Mouse (Mus musculus) hindbrain, embryonic 11.5 days (tissue): ENCODE measurements around the gene Scrn1. TPM values are rescaled to one million over a fixed set of nuclear protein-coding genes. Genes with fewer than 3 reads are reported as not detected.

Source experiments
- ATAC-seq: fragments of 200-750 bp; cut with Nextera tagmentation; 2 replicates; pipeline ENCODE4 v1.8.0; 2017; ENCODE audit warnings: mild to moderate bottlenecking, moderate TSS enrichment, moderate library complexity; ENCODE audit not compliant: low FRiP score
- DNase-seq: peaks from one replicate; pipeline ENCODE4 v3.0.0-alpha.2; 2015; ENCODE audit warnings: low spot score
- H3K27ac ChIP-seq: fragments of 300-500 bp; sonication (generic); 2 replicates; pipeline ENCODE4 v1.5.1; 2014; ENCODE audit warnings: mild to moderate bottlenecking, low read depth, low read length
- H3K27me3 ChIP-seq: fragments of 300-500 bp; sonication (generic); 2 replicates; pipeline ENCODE4 v1.6.1; 2014; ENCODE audit warnings: mild to moderate bottlenecking, low read length, moderate library complexity, mixed read lengths; ENCODE audit not compliant: control insufficient read depth, insufficient read depth
- H3K36me3 ChIP-seq: fragments of 300-500 bp; sonication (generic); 2 replicates; pipeline ENCODE4 v1.6.1; 2014; ENCODE audit warnings: mild to moderate bottlenecking, low read length, moderate library complexity, mixed read lengths; ENCODE audit not compliant: control insufficient read depth, insufficient read depth
- H3K4me1 ChIP-seq: fragments of 300-500 bp; sonication (generic); replicated peaks from 2 replicates; pipeline ENCODE4 v1.6.1; 2014; ENCODE audit warnings: low read length, mixed read lengths; ENCODE audit not compliant: control insufficient read depth, insufficient read depth
- H3K4me2 ChIP-seq: fragments of 300-500 bp; sonication (generic); replicated peaks from 2 replicates; pipeline ENCODE4 v1.6.1; 2014; ENCODE audit warnings: mild to moderate bottlenecking, low read depth, low read length
- H3K4me3 ChIP-seq: fragments of 300-500 bp; sonication (generic); 2 replicates; pipeline ENCODE4 v1.5.1; 2014; ENCODE audit warnings: low read depth, low read length
- H3K9ac ChIP-seq: fragments of 300-500 bp; sonication (generic); 2 replicates; pipeline ENCODE4 v1.6.1; 2014; ENCODE audit warnings: low read depth, low read length
- H3K9me3 ChIP-seq: fragments of 300-500 bp; sonication (generic); 2 replicates; pipeline ENCODE4 v1.6.1; 2016; ENCODE audit warnings: low read length; ENCODE audit not compliant: control insufficient read depth
- WGBS: fragments of 180-500 bp; shearing (Covaris S2); extraction: QIAGEN DNeasy Blood & Tissue Kit; methylation state at CpG from one replicate; pipeline ENCODE4 v1.1.7; 2014; 5-methylcytosine and 5-hydroxymethylcytosine counted together
- polyA plus RNA-seq: library from polyadenylated mRNA; unstranded; fragments of >200 nt; fragmentation: Nextera tagmentation; extraction: Ambion mirVana; gene quantifications from 2 replicates; pipeline ENCODE4 v1.2.1, GENCODE M21; 2014

Scrn1 gene
- polyA plus RNA-seq, 1 experiment from 2014 or later, result 75.2 TPM

DNA sequence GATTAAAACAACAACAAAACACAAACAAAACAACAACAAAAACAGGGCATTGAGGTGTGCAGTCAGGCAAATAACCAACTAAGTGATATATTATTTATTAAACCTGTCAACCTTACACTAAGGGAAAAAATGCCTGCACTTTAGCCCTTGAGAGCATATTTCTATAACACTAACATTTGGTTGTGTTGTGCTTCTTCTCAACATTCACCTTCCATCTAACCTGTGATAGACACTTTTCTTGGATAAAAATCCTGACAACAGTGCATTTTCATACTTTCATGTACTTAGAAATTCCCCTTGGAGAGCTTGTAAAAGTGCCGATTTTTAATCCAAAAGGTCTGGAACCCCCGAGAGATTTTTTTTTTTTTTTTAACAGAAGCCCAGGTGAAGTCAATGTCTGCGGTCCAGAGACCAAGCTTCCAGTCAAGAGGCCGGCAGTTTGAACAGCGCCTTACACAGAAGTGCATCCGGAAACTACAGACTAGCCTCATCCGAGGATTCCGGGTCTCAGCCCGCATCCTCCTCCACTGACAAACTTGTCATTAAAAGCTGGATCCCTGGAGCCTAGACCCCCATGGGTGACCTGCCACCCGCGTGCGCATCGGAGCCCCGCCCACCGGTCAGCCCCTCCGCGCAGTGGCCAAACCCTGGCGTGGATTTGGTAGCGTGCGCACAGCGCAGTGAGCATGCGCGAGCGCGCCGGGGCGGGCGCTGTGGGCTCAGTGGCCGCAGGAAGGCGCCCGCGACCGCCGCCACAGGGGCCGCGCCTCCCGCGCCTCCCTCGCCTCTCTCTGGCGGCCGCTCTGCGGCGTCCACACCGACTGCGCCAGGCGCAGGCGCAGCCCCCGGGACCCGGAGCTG is 28.4 kb upstream of the Scrn1 start, which contains the start of gene Plekha8:
TSS of gene Plekha8 (plus strand) at position 643 of the 861 bp plus-strand sequence.
- Histone ChIP-seq H3K36me3 (no peaks in the 10 kb centered on the region), H3K4me2 (peak within 1 kb of the TSS; percentile 51), H3K4me1 (0 out of 2 replicates have a peak, but pooled peaks cover 5% of the 10 kb centered on the region), H3K9ac (peak within 1 kb of the TSS; percentile 79), H3K27ac (peak within 1 kb of the TSS; percentile 43; the same call in 1 of the 2 replicates), H3K27me3 (no peaks in the 10 kb centered on the region), H3K4me3 (peak within 1 kb of the TSS; percentile 56), H3K9me3 (no peaks in the 10 kb centered on the region)
- ATAC-seq, result peak; percentile 94
- DNase-seq, result peak; percentile 95
- WGBS, result under 1% methylated on average over 31 of the region's 49 CpGs

DNA sequence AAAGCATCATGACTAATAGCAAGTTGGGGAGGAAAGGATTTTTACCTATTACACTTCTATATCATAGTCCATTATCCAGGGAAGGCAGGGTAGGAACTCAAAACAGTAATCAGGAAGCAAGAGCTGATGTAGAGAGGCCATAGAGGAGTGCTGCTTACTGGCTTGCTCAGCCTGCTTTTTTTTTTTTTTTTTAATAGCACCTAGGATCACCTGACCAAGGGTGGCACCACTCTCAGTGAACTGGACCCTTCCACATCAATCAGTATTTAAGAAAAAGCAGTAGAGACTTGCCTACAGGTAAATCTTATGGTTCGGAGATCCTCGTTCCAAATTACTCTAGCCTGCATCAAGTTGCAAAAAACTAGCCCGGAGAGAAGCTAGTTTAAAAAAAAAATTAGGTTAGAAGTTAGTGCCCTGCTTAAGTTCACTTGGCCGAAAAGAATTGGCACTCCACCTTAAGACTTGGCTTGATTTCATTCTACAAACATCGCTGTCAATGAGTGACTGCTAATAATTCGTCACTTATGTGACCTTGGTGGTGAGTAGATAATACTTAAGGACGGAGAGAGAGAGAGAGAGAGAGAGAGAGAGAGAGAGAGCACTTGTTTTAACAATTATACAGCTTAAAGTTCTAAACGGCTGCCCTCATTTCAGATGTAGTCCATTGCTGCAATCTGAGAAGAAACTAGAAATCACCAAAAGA is 27.6 kb upstream of the Scrn1 start:
- DNase-seq, result no peak
- WGBS, result 61% methylated on average over 8 of the region's 8 CpGs

DNA sequence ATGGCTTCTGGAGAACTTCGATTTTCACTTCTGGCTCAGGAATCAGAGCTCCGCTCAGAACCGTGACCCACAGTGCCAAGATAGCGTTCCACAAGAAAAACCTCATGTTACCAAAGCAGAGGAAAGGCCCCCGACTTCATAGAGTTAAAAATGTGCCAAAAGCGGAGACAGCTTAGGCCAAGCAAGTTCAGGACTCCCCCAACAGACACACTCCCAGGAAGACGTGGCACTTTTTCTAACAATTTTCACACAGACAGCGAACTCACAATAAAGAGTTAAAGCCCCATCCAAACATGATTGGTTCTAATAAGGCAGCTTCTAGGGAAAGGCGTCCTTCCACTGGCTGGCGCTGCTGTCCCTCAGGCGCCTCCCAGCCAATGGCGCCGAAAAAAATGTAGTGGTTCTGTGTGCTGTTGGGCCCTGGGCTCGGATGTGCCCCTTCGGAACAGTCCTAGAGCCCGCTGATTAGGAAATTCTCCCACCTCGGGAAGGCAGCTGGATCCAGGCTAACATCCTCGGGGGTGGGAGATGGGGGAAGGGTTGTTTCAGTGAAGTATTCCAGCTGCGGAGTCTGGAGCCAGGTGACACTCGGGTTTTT is 26.7 kb upstream of the Scrn1 start:
- under 1% methylated on average over 20 of the region's 20 CpGs for WGBS
- peak overlapping the region; percentile 5; the same call in 1 of the 2 replicates for H3K27ac ChIP-seq
- no peaks in the 10 kb centered on the region for H3K27me3 ChIP-seq

More for the DNA sequence above, 27.6 kb upstream of the Scrn1 start:
- Histone ChIP-seq H3K9ac (no peak overlapping the region), H3K4me3 (peak overlapping the region; percentile 56; the same call in 1 of the 2 replicates), H3K27me3 (no peaks in the 10 kb centered on the region), H3K36me3 (no peaks in the 10 kb centered on the region), H3K4me1 (0 out of 2 replicates have a peak, but pooled peaks cover 5% of the 10 kb centered on the region), H3K4me2 (no peak overlapping the region), H3K27ac (no peak overlapping the region), H3K9me3 (no peaks in the 10 kb centered on the region)
- no peak for ATAC-seq

DNA sequence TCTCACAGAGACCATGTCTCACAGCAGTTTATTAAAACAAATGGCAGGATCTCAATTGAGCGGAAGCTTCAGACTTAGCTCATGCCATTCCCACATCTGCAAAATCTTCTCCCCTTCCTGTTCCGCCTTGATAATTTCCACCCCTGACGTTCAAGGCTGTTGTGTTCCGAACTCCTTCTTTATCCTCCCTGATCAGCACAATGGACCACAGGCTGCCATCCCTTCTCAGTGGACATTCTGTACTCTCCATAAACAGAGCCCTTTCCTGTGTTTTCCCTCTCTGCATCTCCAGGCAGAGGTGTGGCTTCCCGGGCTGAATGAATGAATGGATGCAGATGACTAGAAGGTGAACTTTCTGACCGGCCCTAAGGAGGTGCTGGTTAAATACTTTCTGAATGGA is 25.5 kb upstream of the Scrn1 start:
- Histone ChIP-seq H3K9me3 (no peaks in the 10 kb centered on the region), H3K36me3 (no peaks in the 10 kb centered on the region), H3K27ac (no peak overlapping the region), H3K27me3 (no peaks in the 10 kb centered on the region), H3K9ac (no peak overlapping the region; the same call in 1 of the 2 replicates), H3K4me1 (0 out of 2 replicates have a peak, but pooled peaks cover 5% of the 10 kb centered on the region), H3K4me2 (peak overlapping the region; percentile 9; the same call in 1 of the 2 replicates), H3K4me3 (no peak overlapping the region)
- DNase-seq (no peak), ATAC-seq (no peak)
- 51% methylated on average over 6 of the region's 6 CpGs for WGBS

More for the DNA sequence above, 26.7 kb upstream of the Scrn1 start:
- Histone ChIP-seq H3K4me2 (peak overlapping the region; percentile 56), H3K36me3 (no peaks in the 10 kb centered on the region), H3K4me1 (0 out of 2 replicates have a peak, but pooled peaks cover 5% of the 10 kb centered on the region), H3K9me3 (no peaks in the 10 kb centered on the region), H3K9ac (peak overlapping the region; percentile 48), H3K4me3 (peak overlapping the region; percentile 41)
- ATAC-seq (peak; percentile 78), DNase-seq (peak; percentile 87)

DNA sequence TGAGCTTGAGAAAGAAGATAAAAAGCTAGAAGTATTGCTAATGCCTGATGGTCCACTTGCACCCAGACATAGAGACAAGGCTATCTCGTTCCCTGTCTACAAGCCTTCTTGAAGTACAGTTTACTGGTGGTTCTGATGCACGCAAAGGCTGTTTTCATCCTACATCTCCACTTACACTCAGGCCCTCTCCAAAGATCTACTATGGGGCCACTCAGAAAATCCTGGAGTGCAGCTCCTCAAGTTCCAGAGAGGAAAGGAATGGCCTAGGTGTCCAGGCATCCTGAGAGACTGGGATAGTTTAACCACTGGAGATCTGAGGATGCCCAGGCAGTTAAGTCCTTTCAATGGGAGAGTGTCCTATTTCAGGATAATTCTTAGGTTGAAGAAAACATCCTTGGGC is 24.4 kb upstream of the Scrn1 start:
- no peak overlapping the region for H3K9ac ChIP-seq
- WGBS, result 90% methylated on average over 2 of the region's 2 CpGs

DNA sequence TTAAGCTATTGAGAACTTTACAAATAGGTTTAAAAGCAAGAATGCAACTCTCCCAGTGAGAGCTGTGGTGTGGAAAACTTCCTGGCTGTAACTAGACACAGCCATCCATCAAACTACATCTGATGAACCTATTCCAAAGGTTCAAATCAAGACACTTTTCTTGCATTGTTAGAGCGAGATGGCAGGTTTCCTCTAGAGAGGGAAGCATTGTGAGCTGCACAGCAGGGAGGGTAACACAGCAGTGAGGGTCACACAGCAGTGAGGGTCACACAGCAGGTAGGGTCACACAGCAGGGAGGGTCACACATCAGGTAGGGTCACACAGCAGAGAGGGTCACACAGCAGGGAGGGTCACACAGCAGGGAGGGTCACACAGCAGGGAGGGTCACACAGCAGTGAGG is 21.9 kb upstream of the Scrn1 start:
- Histone ChIP-seq H3K36me3 (no peaks in the 10 kb centered on the region), H3K4me1 (0 out of 2 replicates have a peak, but pooled peaks cover 2% of the 10 kb centered on the region), H3K4me3 (no peak overlapping the region), H3K27ac (no peak overlapping the region), H3K9ac (no peak overlapping the region), H3K27me3 (no peaks in the 10 kb centered on the region), H3K4me2 (no peak overlapping the region), H3K9me3 (no peaks in the 10 kb centered on the region)
- WGBS, result 43% methylated on average over 1 of the region's 1 CpGs
- no peak for ATAC-seq
- no peak for DNase-seq

More for the DNA sequence above, 24.4 kb upstream of the Scrn1 start:
- Histone ChIP-seq H3K27me3 (no peaks in the 10 kb centered on the region), H3K36me3 (no peaks in the 10 kb centered on the region), H3K4me3 (no peak overlapping the region), H3K4me1 (0 out of 2 replicates have a peak, but pooled peaks cover 2% of the 10 kb centered on the region), H3K27ac (no peak overlapping the region), H3K9me3 (no peaks in the 10 kb centered on the region), H3K4me2 (no peak overlapping the region)
- DNase-seq (no peak), ATAC-seq (no peak)

DNA sequence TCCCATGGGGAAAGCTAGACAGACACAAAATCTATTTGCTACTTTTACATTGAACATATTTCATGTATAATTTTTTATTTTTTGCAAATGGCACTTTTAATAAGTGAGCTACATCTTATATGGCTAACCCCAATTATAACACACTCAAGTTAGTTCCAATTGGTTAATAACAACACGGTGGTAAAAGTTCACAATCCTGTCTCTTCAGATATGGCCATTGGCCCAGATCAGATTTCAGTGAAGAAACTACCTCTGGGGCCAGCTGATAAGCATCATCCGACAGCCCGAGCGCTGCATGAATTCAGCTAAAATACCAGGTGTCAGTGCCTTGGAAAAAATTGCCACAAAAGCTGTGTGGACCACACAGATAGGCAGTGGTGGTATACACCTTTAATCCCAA is 21.4 kb upstream of the Scrn1 start:
- H3K4me2 ChIP-seq, result no peak overlapping the region
- 0 out of 2 replicates have a peak, but pooled peaks cover 2% of the 10 kb centered on the region for H3K4me1 ChIP-seq

DNA sequence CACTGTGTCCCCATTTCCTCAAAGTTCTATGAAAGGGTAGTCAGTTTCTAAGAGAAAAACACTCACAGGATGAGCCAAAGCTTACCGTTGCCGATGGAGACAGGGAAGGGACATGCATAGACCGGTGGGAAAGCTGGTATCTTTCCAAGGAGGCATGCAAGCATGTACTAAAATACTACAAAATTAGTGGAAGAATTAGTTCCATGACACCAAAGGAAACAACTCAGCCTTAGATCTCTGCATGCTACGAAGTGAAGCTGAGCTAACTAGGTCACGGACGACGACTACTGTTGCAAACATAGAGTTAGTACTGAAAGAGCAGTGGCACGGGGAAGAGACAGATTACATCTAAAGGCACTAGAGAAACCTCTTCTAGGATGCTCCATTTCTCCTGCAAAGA is 20.6 kb upstream of the Scrn1 start:
- H3K9ac ChIP-seq, result no peak overlapping the region
- DNase-seq (no peak), ATAC-seq (no peak)
- no peaks in the 10 kb centered on the region for H3K9me3 ChIP-seq
- WGBS, result 86% methylated on average over 8 of the region's 8 CpGs
- H3K4me2 ChIP-seq, result no peak overlapping the region
- 0 out of 2 replicates have a peak, but pooled peaks cover 2% of the 10 kb centered on the region for H3K4me1 ChIP-seq
- H3K36me3 ChIP-seq, result no peaks in the 10 kb centered on the region
- no peak overlapping the region for H3K27ac ChIP-seq
- H3K27me3 ChIP-seq, result no peaks in the 10 kb centered on the region
- H3K4me3 ChIP-seq, result no peak overlapping the region

More for the DNA sequence above, 21.4 kb upstream of the Scrn1 start:
- WGBS, result 79% methylated on average over 4 of the region's 4 CpGs
- Histone ChIP-seq H3K36me3 (no peaks in the 10 kb centered on the region), H3K9ac (no peak overlapping the region), H3K9me3 (no peaks in the 10 kb centered on the region), H3K27me3 (no peaks in the 10 kb centered on the region), H3K27ac (no peak overlapping the region), H3K4me3 (no peak overlapping the region)
- no peak for DNase-seq
- no peak for ATAC-seq
